Mouse (Mus musculus): ENCODE results near the gene Bloc1s4. TPM values are rescaled to one million over a fixed set of nuclear protein-coding genes. Genes with fewer than 3 reads are reported as not detected.

The Bloc1s4 gene
- 22.9 and 34.5 TPM in 2 replicates for polyA plus RNA-seq (2012; rRNA removed)

GRCm38 (mm10) chr5:36748536-36749061 is at the start of gene Bloc1s4:
TSS of gene Bloc1s4 (minus strand) at chr5:36748650.
- peak; percentile 80; the same call in 1 of the 2 replicates for TF ChIP-seq POLR2A (IDR thresholded peaks at IDR 0.05; ENCODE audit: borderline replicate concordance, extremely low read depth, insufficient read depth, insufficient read length, poor library complexity, severe bottlenecking)
- TF ChIP-seq CTCF (IDR thresholded peaks at IDR 0.05; ENCODE audit: borderline replicate concordance, extremely low read depth, insufficient read depth, insufficient read length) = no peak
- DNase-seq (ENCODE audit: low read depth) = peak; percentile 98

GRCm38 (mm10) chr5:36797291-36797690 is 48.8 kb upstream of the Bloc1s4 start:
- DNase-seq (ENCODE audit: low read depth) = peak; percentile 3
- TF ChIP-seq CTCF (IDR thresholded peaks at IDR 0.05; ENCODE audit: borderline replicate concordance, extremely low read depth, insufficient read depth, insufficient read length) (no peak), POLR2A (IDR thresholded peaks at IDR 0.05; ENCODE audit: borderline replicate concordance, extremely low read depth, insufficient read depth, insufficient read length, poor library complexity, severe bottlenecking) (no peak)

- DNase-seq (ENCODE audit: low read depth) = peak; percentile 98
These were observed 48.0 kb upstream of the Bloc1s4 start, which contains the start of gene Mrfap1 for GRCm38 (mm10) chr5:36796296-36797014. TSS of gene Mrfap1 (minus strand) at chr5:36796772.

GRCm38 (mm10) chr5:36795647-36796295 is 47.3 kb upstream of the Bloc1s4 start:
- peak; percentile 75 for DNase-seq (ENCODE audit: low read depth)

More at GRCm38 (mm10) chr5:36796296-36797014, 48.0 kb upstream of the Bloc1s4 start, which contains the start of gene Mrfap1:
- peak; percentile 69 for TF ChIP-seq POLR2A (IDR thresholded peaks at IDR 0.05; ENCODE audit: borderline replicate concordance, extremely low read depth, insufficient read depth, insufficient read length, poor library complexity, severe bottlenecking)

- DNase-seq (ENCODE audit: low read depth) = no peak
- TF ChIP-seq POLR2A (IDR thresholded peaks at IDR 0.05; ENCODE audit: borderline replicate concordance, extremely low read depth, insufficient read depth, insufficient read length, poor library complexity, severe bottlenecking) (no peak), CTCF (IDR thresholded peaks at IDR 0.05; ENCODE audit: borderline replicate concordance, extremely low read depth, insufficient read depth, insufficient read length) (no peak)
These were observed 43.4 kb upstream of the Bloc1s4 start for GRCm38 (mm10) chr5:36791861-36792260.

GRCm38 (mm10) chr5:36786052-36786451 is 37.6 kb upstream of the Bloc1s4 start:
- TF ChIP-seq CTCF (IDR thresholded peaks at IDR 0.05; ENCODE audit: borderline replicate concordance, extremely low read depth, insufficient read depth, insufficient read length) (no peak), POLR2A (IDR thresholded peaks at IDR 0.05; ENCODE audit: borderline replicate concordance, extremely low read depth, insufficient read depth, insufficient read length, poor library complexity, severe bottlenecking) (no peak)
- no peak for DNase-seq (ENCODE audit: low read depth)

DNA sequence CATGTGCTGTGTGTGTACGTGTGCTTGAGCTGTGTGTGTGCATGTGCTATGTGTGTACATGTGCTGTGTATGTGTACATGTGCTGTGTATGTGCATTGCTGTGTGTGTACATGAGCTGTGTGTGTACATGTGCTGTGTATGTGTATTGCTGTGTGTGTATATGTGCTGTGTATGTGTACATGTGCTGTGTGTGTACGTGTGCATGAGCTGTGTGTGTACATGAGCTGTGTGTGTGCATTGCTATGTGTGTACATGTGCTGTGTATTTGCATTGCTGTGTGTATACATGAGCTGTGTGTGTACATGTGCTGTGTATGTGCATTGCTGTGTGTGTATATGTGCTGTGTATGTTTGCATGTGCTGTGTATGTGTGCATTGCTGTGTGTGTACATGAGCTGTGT is 31.1 kb upstream of the Bloc1s4 start:
- no peak for DNase-seq (ENCODE audit: low read depth)
- TF ChIP-seq POLR2A (IDR thresholded peaks at IDR 0.05; ENCODE audit: borderline replicate concordance, extremely low read depth, insufficient read depth, insufficient read length, poor library complexity, severe bottlenecking) = no peak
- no peak for TF ChIP-seq CTCF (IDR thresholded peaks at IDR 0.05; ENCODE audit: borderline replicate concordance, extremely low read depth, insufficient read depth, insufficient read length)

- DNase-seq (ENCODE audit: low read depth) = no peak
- TF ChIP-seq POLR2A (IDR thresholded peaks at IDR 0.05; ENCODE audit: borderline replicate concordance, extremely low read depth, insufficient read depth, insufficient read length, poor library complexity, severe bottlenecking) (no peak), CTCF (IDR thresholded peaks at IDR 0.05; ENCODE audit: borderline replicate concordance, extremely low read depth, insufficient read depth, insufficient read length) (no peak)
These were observed 30.5 kb upstream of the Bloc1s4 start for GRCm38 (mm10) chr5:36778901-36779300.

- TF ChIP-seq CTCF (IDR thresholded peaks at IDR 0.05; ENCODE audit: borderline replicate concordance, extremely low read depth, insufficient read depth, insufficient read length) (no peak), POLR2A (IDR thresholded peaks at IDR 0.05; ENCODE audit: borderline replicate concordance, extremely low read depth, insufficient read depth, insufficient read length, poor library complexity, severe bottlenecking) (no peak)
These were observed 28.7 kb upstream of the Bloc1s4 start for GRCm38 (mm10) chr5:36777186-36777585.

GRCm38 (mm10) chr5:36776021-36776575 is 27.6 kb upstream of the Bloc1s4 start:
- no peak for DNase-seq (ENCODE audit: low read depth)

More at GRCm38 (mm10) chr5:36777186-36777585, 28.7 kb upstream of the Bloc1s4 start:
- no peak for DNase-seq (ENCODE audit: low read depth)

DNA sequence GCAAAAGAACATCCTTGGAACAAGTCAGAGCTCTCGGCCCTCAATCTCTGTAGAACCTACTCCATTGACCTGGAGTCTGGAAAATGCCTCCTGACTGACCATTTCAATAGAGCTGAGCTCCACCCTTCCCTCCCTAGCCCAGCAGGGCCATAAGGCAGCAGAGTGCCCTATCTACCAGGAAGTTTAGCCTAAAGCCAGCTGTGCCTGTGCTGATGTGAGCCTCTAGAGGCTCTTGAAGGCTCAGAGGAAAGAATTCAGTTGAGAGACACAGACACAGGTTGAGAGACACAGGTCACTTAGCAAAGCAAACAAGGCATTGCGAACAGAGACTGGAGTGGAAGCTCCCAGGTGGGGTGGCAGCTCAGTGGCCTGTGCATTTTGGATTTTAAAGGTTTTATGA is 26.9 kb upstream of the Bloc1s4 start:
- DNase-seq (ENCODE audit: low read depth) = no peak

More at GRCm38 (mm10) chr5:36776021-36776575, 27.6 kb upstream of the Bloc1s4 start:
- no peak for TF ChIP-seq POLR2A (IDR thresholded peaks at IDR 0.05; ENCODE audit: borderline replicate concordance, extremely low read depth, insufficient read depth, insufficient read length, poor library complexity, severe bottlenecking)
- no peak for TF ChIP-seq CTCF (IDR thresholded peaks at IDR 0.05; ENCODE audit: borderline replicate concordance, extremely low read depth, insufficient read depth, insufficient read length)

More for the DNA sequence above, 26.9 kb upstream of the Bloc1s4 start:
- no peak for TF ChIP-seq POLR2A (IDR thresholded peaks at IDR 0.05; ENCODE audit: borderline replicate concordance, extremely low read depth, insufficient read depth, insufficient read length, poor library complexity, severe bottlenecking)
- no peak for TF ChIP-seq CTCF (IDR thresholded peaks at IDR 0.05; ENCODE audit: borderline replicate concordance, extremely low read depth, insufficient read depth, insufficient read length)

Measured in brain, embryonic 14.5 days (tissue).